Mouse (Mus musculus): ENCODE data around the gene St5.

GRCm38 (mm10) chr7:109534921-109535320 lies 168.5 kb downstream of the St5 start:
- TF ChIP-seq CTCF (IDR thresholded peaks at IDR 0.05; ENCODE audit: borderline replicate concordance, extremely low read depth, insufficient read depth, insufficient read length) (no peak), POLR2A (IDR thresholded peaks at IDR 0.05; ENCODE audit: borderline replicate concordance, extremely low read depth, insufficient read depth, insufficient read length, poor library complexity, severe bottlenecking) (no peak)
